Comparison of ENCODE assay signal across 18 mouse cellular contexts in genomic region chr4:53785746-53786398, GRCm38 (mm10). TPM values are rescaled to one million over a fixed set of nuclear protein-coding genes. Genes with fewer than 3 reads are reported as not detected.
DNase-seq lines count a peak whose midpoint lies in the region; ATAC-seq and TF ChIP-seq lines count a peak whose summit lies in the region.
"Had no signal": no experiment of that assay in that cellular context is flagged by ENCODE, and none has a peak within 500 bp of the region (broad histone marks: within the 10 kb centered on the region; RNA-seq: fewer than 3 reads in every experiment).

No protein-coding gene starts in this region.

- H3K27me3 ChIP-seq in thymus, adult 2 months (ENCODE audit: control insufficient read depth, insufficient read depth, low read length): no peaks in the 10 kb centered on the region
- no peaks in the 10 kb centered on the region for H3K27me3 ChIP-seq in kidney, adult 2 months (replicated peaks; ENCODE audit: control insufficient read depth, insufficient read depth, low read length)
- H3K27me3 ChIP-seq in forebrain, embryonic 13.5 days: 0 out of 2 replicates have a peak, but pooled peaks cover 2% of the 10 kb centered on the region
- H3K27me3 ChIP-seq: heart, embryonic 12.5 days; hindbrain, embryonic 12.5 days; lung, embryonic 15.5 days; Patski had no signal

- H3K4me2 ChIP-seq in forebrain, embryonic 13.5 days: no peak overlapping the region
- H3K4me2 ChIP-seq: heart, embryonic 12.5 days; hindbrain, embryonic 12.5 days; liver, embryonic 11.5 days; lung, embryonic 15.5 days had no signal

- peak; percentile 58 for ATAC-seq in CD4-positive, CD25-positive, alpha-beta regulatory T cell, adult 4 months
- peak; percentile 51 for ATAC-seq in inflammation-experienced regulatory T-cells, adult 6 months
- ATAC-seq in forebrain, embryonic 13.5 days: no peak
- ATAC-seq: Patski had no signal

- H3K4me1 ChIP-seq in thymus, adult 2 months (replicated peaks; ENCODE audit: control insufficient read depth, insufficient read depth, low read length): no peaks in the 10 kb centered on the region
- no peaks in the 10 kb centered on the region for H3K4me1 ChIP-seq in kidney, adult 2 months (ENCODE audit: control insufficient read depth, insufficient read depth, low read length)
- peaks cover 8% of the 10 kb centered on the region for H3K4me1 ChIP-seq in forebrain, embryonic 13.5 days
- H3K4me1 ChIP-seq: hindbrain, embryonic 12.5 days had no signal

- H3K9ac ChIP-seq in forebrain, embryonic 13.5 days: no peak overlapping the region
- H3K9ac ChIP-seq: heart, embryonic 12.5 days; hindbrain, embryonic 12.5 days; lung, embryonic 15.5 days had no signal

- H3K36me3 ChIP-seq in thymus, adult 2 months (ENCODE audit: control insufficient read depth, insufficient read depth, low read length): no peaks in the 10 kb centered on the region
- no peaks in the 10 kb centered on the region for H3K36me3 ChIP-seq in kidney, adult 2 months (ENCODE audit: control insufficient read depth, insufficient read depth, low read length)
- H3K36me3 ChIP-seq in forebrain, embryonic 13.5 days (ENCODE audit: poor library complexity, severe bottlenecking): no peaks in the 10 kb centered on the region
- H3K36me3 ChIP-seq: heart, embryonic 12.5 days; hindbrain, embryonic 12.5 days; lung, embryonic 15.5 days had no signal

- TF ChIP-seq CTCF in thymus, adult 2 months (IDR thresholded peaks at IDR 0.05; ENCODE audit: borderline replicate concordance, control insufficient read depth, extremely low read depth, insufficient read depth, low read length, poor library complexity): no peak
- TF ChIP-seq CTCF in kidney, adult 2 months (conservative IDR thresholded peaks at IDR 0.05; ENCODE audit: insufficient read depth, insufficient read length, low read depth, low read length): no peak

- peak; percentile 28 to 45 for DNase-seq in B cell, adult 2 months
- peak; percentile 27 for DNase-seq in thymus, adult 2 months
- no peak for DNase-seq in Muller cell, postnatal 12 days (ENCODE audit: inconsistent ontology term)
- no peak for DNase-seq in kidney, adult 2 months
- DNase-seq: cerebellum, postnatal 25 days; gastrocnemius, postnatal 25 days; kidney, adult 11 months; kidney, postnatal 25 days; layer of hippocampus, adult 9-11 months; right cerebral cortex, postnatal 14 days had no signal

- no peak overlapping the region for H3K4me3 ChIP-seq in thymus, adult 2 months (ENCODE audit: control insufficient read depth, insufficient read depth, low read length)
- no peak overlapping the region for H3K4me3 ChIP-seq in kidney, adult 2 months (ENCODE audit: insufficient read depth, low read depth, low read length)
- H3K4me3 ChIP-seq in forebrain, embryonic 13.5 days: no peak overlapping the region
- H3K4me3 ChIP-seq: heart, embryonic 12.5 days; hindbrain, embryonic 12.5 days; lung, embryonic 15.5 days had no signal

- H3K27ac ChIP-seq in thymus, adult 2 months (ENCODE audit: control insufficient read depth, insufficient read depth, low read length): no peak overlapping the region
- no peak overlapping the region for H3K27ac ChIP-seq in kidney, adult 2 months (ENCODE audit: insufficient read depth, low read depth, low read length)
- H3K27ac ChIP-seq in forebrain, embryonic 13.5 days: no peak overlapping the region
- H3K27ac ChIP-seq: hindbrain, embryonic 12.5 days; lung, embryonic 15.5 days had no signal

- WGBS in thymus, adult 2 months: 64% methylated on average over 15 of the region's 15 CpGs
- 83% methylated on average over 15 of the region's 15 CpGs for WGBS in kidney, adult 2 months
- 87% methylated on average over 15 of the region's 15 CpGs for WGBS in forebrain, embryonic 13.5 days

- no peaks in the 10 kb centered on the region for H3K9me3 ChIP-seq in forebrain, embryonic 13.5 days (replicated peaks)
- H3K9me3 ChIP-seq: heart, embryonic 12.5 days; hindbrain, embryonic 12.5 days; lung, embryonic 15.5 days had no signal

- TF ChIP-seq POLR2A in thymus, adult 2 months (IDR thresholded peaks at IDR 0.05; ENCODE audit: control insufficient read depth, extremely low read depth, insufficient read depth, low read length, poor library complexity): no peak
- TF ChIP-seq POLR2A in kidney, adult 2 months (IDR thresholded peaks at IDR 0.05; ENCODE audit: low read depth, low read length): no peak

RNA-seq across cellular contexts. Expression of gene Tal2, which starts 6.4 kb away (rescaled TPM):
- not detected for polyA plus RNA-seq in CD4-positive, CD25-positive, alpha-beta regulatory T cell, adult 4 months (2017; shearing (Covaris generic))
- polyA plus RNA-seq in inflammation-experienced regulatory T-cells, adult 6 months (2017; shearing (Covaris generic)): not detected
- polyA plus RNA-seq in thymus, adult 2 months (2012; rRNA removed): 0.05 TPM in 1 of 2 replicates, not detected in the other
- polyA plus RNA-seq in kidney, adult 2 months (2012; rRNA removed): 0.31 and 0.47 TPM in 2 replicates
- 0.97 and 1.1 TPM in 2 replicates for polyA plus RNA-seq in forebrain, embryonic 13.5 days (2015; fragmentation: Nextera tagmentation; extraction: Ambion mirVana)
- polyA plus RNA-seq: liver, embryonic 11.5 days; Patski had no signal

RNA-seq across cellular contexts. Expression of gene Tmem38b, which starts 40.0 kb away (rescaled TPM):
- 10 to 100 TPM; 15.0 to 17.3 TPM for polyA plus RNA-seq in CD4-positive, CD25-positive, alpha-beta regulatory T cell, adult 4 months (2017; shearing (Covaris generic))
- polyA plus RNA-seq in inflammation-experienced regulatory T-cells, adult 6 months (2017; shearing (Covaris generic)): 10 to 100 TPM; 18.1 to 30.6 (median 20.1) TPM
- 1.9 and 2.9 TPM in 2 replicates for polyA plus RNA-seq in thymus, adult 2 months (2012; rRNA removed)
- 10.8 and 12.5 TPM in 2 replicates for polyA plus RNA-seq in kidney, adult 2 months (2012; rRNA removed)
- 5.8 and 6.8 TPM in 2 replicates for polyA plus RNA-seq in forebrain, embryonic 13.5 days (2015; fragmentation: Nextera tagmentation; extraction: Ambion mirVana)

Comparison
In these comparisons a context has a peak if more than half of its experiments do, and no peak if none do; other contexts are left out.
1. DNase-seq: peak in B cell, adult 2 months (2 of 2) and thymus, adult 2 months (single experiment); none in Muller cell, postnatal 12 days (single experiment) and kidney, adult 2 months (single experiment).